Mouse (Mus musculus) regulatory T cell (primary cell): Measurements from ENCODE around the gene Tnks2.
"Not testable (repeated sequence)": the region's sequence is repeated elsewhere in the genome, so short reads cannot be mapped to it uniquely, and the experiment has no call there.

Experiments
- in situ Hi-C: fragments of 300-600 bp; cut with MboI, MseI; formaldehyde crosslinking; loops from one replicate; pipeline ENCODE4 v1.15.1; 2025; ENCODE audit warnings: high pct_unique_total_duplicates

Gene Tnks2

GRCm38 (mm10) chr19:36833788-36834531, at the start of gene Tnks2:
Gene Tnks2, plus strand, starts transcription at chr19:36834232.
- in situ Hi-C loops = loop anchor here (10.0 kb wide), 1 partner anchor 721 kb away; the partner anchor contains the start of gene Exoc6

GRCm38 (mm10) chr19:36789873-36790733, 43.9 kb upstream of the Tnks2 start:
- in situ Hi-C loops = no loop called here

- in situ Hi-C loops = no loop called here
Observed at GRCm38 (mm10) chr19:36792589-36792988, 41.4 kb upstream of the Tnks2 start.

- in situ Hi-C loops = no loop called here
Observed at GRCm38 (mm10) chr19:36793450-36793849, 40.6 kb upstream of the Tnks2 start.

- in situ Hi-C loops = no loop called here
Observed at GRCm38 (mm10) chr19:36794008-36794407, 40.0 kb upstream of the Tnks2 start.

- in situ Hi-C loops = no loop called here
Observed at GRCm38 (mm10) chr19:36795277-36795676, 38.8 kb upstream of the Tnks2 start.

- in situ Hi-C loops = no loop called here
Observed at GRCm38 (mm10) chr19:36796931-36797330, 37.1 kb upstream of the Tnks2 start.

GRCm38 (mm10) chr19:36800288-36800687, 33.7 kb upstream of the Tnks2 start:
- in situ Hi-C loops = no loop called here

GRCm38 (mm10) chr19:36801856-36802641, 32.0 kb upstream of the Tnks2 start:
- in situ Hi-C loops = no loop called here

GRCm38 (mm10) chr19:36803403-36803802, 30.6 kb upstream of the Tnks2 start:
- in situ Hi-C loops = no loop called here

- in situ Hi-C loops = no loop called here
Observed at GRCm38 (mm10) chr19:36806842-36807241, 27.2 kb upstream of the Tnks2 start.

GRCm38 (mm10) chr19:36808426-36809105, 25.5 kb upstream of the Tnks2 start:
- in situ Hi-C loops = no loop called here

- in situ Hi-C loops = no loop called here
Observed at GRCm38 (mm10) chr19:36809476-36810168, 24.4 kb upstream of the Tnks2 start.

GRCm38 (mm10) chr19:36812011-36812410, 22.0 kb upstream of the Tnks2 start:
- in situ Hi-C loops = no loop called here

GRCm38 (mm10) chr19:36815396-36816271, 18.4 kb upstream of the Tnks2 start:
- in situ Hi-C loops = no loop called here

GRCm38 (mm10) chr19:36818141-36818885, 15.7 kb upstream of the Tnks2 start:
- in situ Hi-C loops = no loop called here

GRCm38 (mm10) chr19:36819199-36819598, 14.8 kb upstream of the Tnks2 start:
- in situ Hi-C loops = no loop called here

GRCm38 (mm10) chr19:36820469-36820868, 13.6 kb upstream of the Tnks2 start:
- in situ Hi-C loops = no loop called here

GRCm38 (mm10) chr19:36821301-36821700, 12.7 kb upstream of the Tnks2 start:
- in situ Hi-C loops = not testable (repeated sequence)
